Mouse (Mus musculus) midbrain, embryonic 15.5 days (tissue): Measurements from ENCODE around the gene Mospd3. TPM values are rescaled to one million over a fixed set of nuclear protein-coding genes. Genes with fewer than 3 reads are reported as not detected.
"Not testable (repeated sequence)": the region's sequence is repeated elsewhere in the genome, so short reads cannot be mapped to it uniquely, and the experiment has no call there.

ENCODE experiments used
- ATAC-seq: fragments of 200-750 bp; cut with Nextera tagmentation; replicated peaks from 2 replicates; pipeline ENCODE4 v1.8.0; 2017; ENCODE audit warnings: moderate TSS enrichment
- H3K27ac ChIP-seq: fragments of 300-500 bp; sonication (generic); 2 replicates; pipeline ENCODE4 v1.5.1; 2015; ENCODE audit warnings: mild to moderate bottlenecking, inconsistent platforms
- H3K27me3 ChIP-seq: fragments of 300-500 bp; sonication (generic); replicated peaks from 2 replicates; pipeline ENCODE4 v1.6.1; 2015; ENCODE audit warnings: inconsistent platforms
- H3K36me3 ChIP-seq: fragments of 300-500 bp; sonication (generic); replicated peaks from 2 replicates; pipeline ENCODE4 v1.6.1; 2015; ENCODE audit warnings: inconsistent platforms
- H3K4me1 ChIP-seq: fragments of 300-500 bp; sonication (generic); 2 replicates; pipeline ENCODE4 v1.6.1; 2015; ENCODE audit warnings: inconsistent platforms
- H3K4me2 ChIP-seq: fragments of 300-500 bp; sonication (generic); 2 replicates; pipeline ENCODE4 v1.6.1; 2015; ENCODE audit warnings: inconsistent platforms, mild to moderate bottlenecking, moderate library complexity
- H3K4me3 ChIP-seq: fragments of 300-500 bp; sonication (generic); 2 replicates; pipeline ENCODE4 v1.5.1; 2015; ENCODE audit warnings: mild to moderate bottlenecking, inconsistent platforms
- H3K9ac ChIP-seq: fragments of 300-500 bp; sonication (generic); 2 replicates; pipeline ENCODE4 v1.6.1; 2015; ENCODE audit warnings: mild to moderate bottlenecking, inconsistent platforms
- H3K9me3 ChIP-seq: fragments of 300-500 bp; sonication (generic); 2 replicates; pipeline ENCODE4 v1.6.1; 2016; ENCODE audit warnings: inconsistent platforms
- WGBS: fragments of 180-500 bp; shearing (Covaris S2); methylation state at CpG from one replicate; pipeline ENCODE4 v1.1.7; 2015; ENCODE audit warnings: mixed read lengths; 5-methylcytosine and 5-hydroxymethylcytosine counted together
- polyA plus RNA-seq: library from polyadenylated mRNA; unstranded; fragments of >200 nt; fragmentation: Nextera tagmentation; extraction: Ambion mirVana; gene quantifications from 2 replicates; pipeline ENCODE4 v1.2.1, GENCODE M21; 2015

The Mospd3 gene
- polyA plus RNA-seq, 1 experiment from 2014 or later = 66.9 TPM

- Histone ChIP-seq H3K4me1 (peaks cover 32% of the 10 kb centered on the region), H3K9me3 (no peaks in the 10 kb centered on the region), H3K4me3 (no peak overlapping the region), H3K9ac (no peak overlapping the region), H3K36me3 (peaks cover 32% of the 10 kb centered on the region; the same call in 1 of the 2 replicates), H3K27ac (no peak overlapping the region), H3K27me3 (no peaks in the 10 kb centered on the region), H3K4me2 (no peak overlapping the region)
- WGBS = 82% methylated on average over 12 of the region's 12 CpGs
- ATAC-seq = no peak
Observed at GRCm38 (mm10) chr5:137633397-137634084, 32.7 kb upstream of the Mospd3 start.

GRCm38 (mm10) chr5:137631591-137631990 lies 30.7 kb upstream of the Mospd3 start:
- H3K4me2 ChIP-seq = 0 out of 2 replicates have a peak overlapping the region, but pooled peaks have one; percentile 94
- H3K27ac ChIP-seq = no peak overlapping the region
- WGBS = 75% methylated on average over 4 of the region's 4 CpGs
- H3K4me3 ChIP-seq = no peak overlapping the region
- peaks cover 43% of the 10 kb centered on the region for H3K4me1 ChIP-seq
- H3K9ac ChIP-seq = peak overlapping the region; percentile 3; the same call in 1 of the 2 replicates
- no peak for ATAC-seq
- H3K27me3 ChIP-seq = no peaks in the 10 kb centered on the region
- H3K9me3 ChIP-seq = no peaks in the 10 kb centered on the region
- peaks cover 18% of the 10 kb centered on the region; the same call in 1 of the 2 replicates for H3K36me3 ChIP-seq

- Histone ChIP-seq H3K9me3 (no peaks in the 10 kb centered on the region), H3K4me1 (peaks cover 43% of the 10 kb centered on the region), H3K27ac (0 out of 2 replicates have a peak overlapping the region, but pooled peaks have one; percentile 20), H3K9ac (peak overlapping the region; percentile 90; the same call in 1 of the 2 replicates), H3K27me3 (no peaks in the 10 kb centered on the region), H3K4me3 (no peak overlapping the region), H3K4me2 (peak overlapping the region; percentile 94), H3K36me3 (peaks cover 15% of the 10 kb centered on the region; the same call in 1 of the 2 replicates)
- 72% methylated on average over 9 of the region's 9 CpGs for WGBS
- no peak for ATAC-seq
Observed at GRCm38 (mm10) chr5:137631171-137631570, 30.3 kb upstream of the Mospd3 start.

- WGBS = 38% methylated on average over 3 of the region's 3 CpGs
- Histone ChIP-seq H3K4me2 (peak overlapping the region; percentile 94), H3K36me3 (peaks cover 14% of the 10 kb centered on the region; the same call in 1 of the 2 replicates), H3K9ac (peak overlapping the region; percentile 90; the same call in 1 of the 2 replicates), H3K4me3 (no peak overlapping the region), H3K9me3 (no peaks in the 10 kb centered on the region), H3K27ac (peak overlapping the region; percentile 20; the same call in 1 of the 2 replicates), H3K4me1 (peaks cover 43% of the 10 kb centered on the region), H3K27me3 (no peaks in the 10 kb centered on the region)
- ATAC-seq = no peak
Observed at GRCm38 (mm10) chr5:137630602-137631001, 29.7 kb upstream of the Mospd3 start.

GRCm38 (mm10) chr5:137629906-137630545 lies 29.2 kb upstream of the Mospd3 start:
- H3K9me3 ChIP-seq = no peaks in the 10 kb centered on the region

GRCm38 (mm10) chr5:137629306-137629721 lies 28.5 kb upstream of the Mospd3 start:
- WGBS = under 1% methylated on average over 23 of the region's 23 CpGs
- H3K4me1 ChIP-seq = peaks cover 43% of the 10 kb centered on the region

More at GRCm38 (mm10) chr5:137629906-137630545, 29.2 kb upstream of the Mospd3 start:
- 29% methylated on average over 6 of the region's 6 CpGs for WGBS
- Histone ChIP-seq H3K4me1 (peaks cover 43% of the 10 kb centered on the region), H3K4me3 (peak overlapping the region; percentile 100), H3K36me3 (peaks cover 8% of the 10 kb centered on the region; the same call in 1 of the 2 replicates), H3K27me3 (no peaks in the 10 kb centered on the region), H3K9ac (peak overlapping the region; percentile 90; the same call in 1 of the 2 replicates), H3K4me2 (peak overlapping the region; percentile 94), H3K27ac (0 out of 2 replicates have a peak overlapping the region, but pooled peaks have one; percentile 3)
- no peak for ATAC-seq

GRCm38 (mm10) chr5:137628498-137629305 lies 27.8 kb upstream of the Mospd3 start, which contains the start of the genes Fbxo24, Lrch4 and Gm20605:
Fbxo24 (minus strand) TSS chr5:137629002.
Lrch4 (plus strand) TSS chr5:137629121.
Gm20605 (plus strand) TSS chr5:137629175.
- no peaks in the 10 kb centered on the region for H3K9me3 ChIP-seq
- no peaks in the 10 kb centered on the region for H3K27me3 ChIP-seq
- H3K4me2 ChIP-seq = peak within 1 kb of the TSS; percentile 94
- peak within 1 kb of the TSS; percentile 94 for H3K27ac ChIP-seq
- H3K4me1 ChIP-seq = peaks cover 43% of the 10 kb centered on the region
- peak within 1 kb of the TSS; percentile 90 for H3K9ac ChIP-seq
- peak within 1 kb of the TSS; percentile 100 for H3K4me3 ChIP-seq
- ATAC-seq = peak; percentile 99
- no peaks in the 10 kb centered on the region for H3K36me3 ChIP-seq
- WGBS = under 1% methylated on average over 45 of the region's 46 CpGs

More at GRCm38 (mm10) chr5:137629306-137629721, 28.5 kb upstream of the Mospd3 start:
- no peaks in the 10 kb centered on the region for H3K9me3 ChIP-seq
- peak overlapping the region; percentile 100 for H3K4me3 ChIP-seq
- ATAC-seq = peak; percentile 38
- H3K4me2 ChIP-seq = peak overlapping the region; percentile 94
- no peaks in the 10 kb centered on the region for H3K27me3 ChIP-seq
- H3K36me3 ChIP-seq = 0 out of 2 replicates have a peak, but pooled peaks cover 6% of the 10 kb centered on the region
- H3K27ac ChIP-seq = peak overlapping the region; percentile 94
- peak overlapping the region; percentile 90 for H3K9ac ChIP-seq

- no peak for ATAC-seq
- 1% methylated on average over 9 of the region's 9 CpGs for WGBS
- peak overlapping the region; percentile 66 for H3K9ac ChIP-seq
- no peaks in the 10 kb centered on the region for H3K27me3 ChIP-seq
- peaks cover 43% of the 10 kb centered on the region for H3K4me1 ChIP-seq
- peak overlapping the region; percentile 91 for H3K27ac ChIP-seq
- peak overlapping the region; percentile 77 for H3K4me2 ChIP-seq
- H3K4me3 ChIP-seq = peak overlapping the region; percentile 100
- H3K9me3 ChIP-seq = no peaks in the 10 kb centered on the region
- no peaks in the 10 kb centered on the region for H3K36me3 ChIP-seq
Observed at GRCm38 (mm10) chr5:137627991-137628390, 27.1 kb upstream of the Mospd3 start.

GRCm38 (mm10) chr5:137623937-137624530 lies 23.2 kb upstream of the Mospd3 start:
- Histone ChIP-seq H3K4me3 (no peak overlapping the region), H3K4me1 (peaks cover 11% of the 10 kb centered on the region), H3K36me3 (no peaks in the 10 kb centered on the region), H3K9ac (no peak overlapping the region), H3K27me3 (no peaks in the 10 kb centered on the region), H3K9me3 (no peaks in the 10 kb centered on the region), H3K27ac (no peak overlapping the region), H3K4me2 (no peak overlapping the region)
- ATAC-seq = no peak
- 83% methylated on average over 11 of the region's 11 CpGs for WGBS

- whole genome bisulfite sequencing = 92% methylated on average over 7 of the region's 7 CpGs
Observed at GRCm38 (mm10) chr5:137615347-137615746, 14.5 kb upstream of the Mospd3 start.

GRCm38 (mm10) chr5:137614921-137615320 lies 14.1 kb upstream of the Mospd3 start:
- not testable (repeated sequence) for ATAC-seq, H3K36me3 ChIP-seq, H3K4me3 ChIP-seq, H3K4me1 ChIP-seq, H3K4me2 ChIP-seq, H3K9me3 ChIP-seq, H3K27me3 ChIP-seq, H3K27ac ChIP-seq, H3K9ac ChIP-seq
- 90% methylated on average over 2 of the region's 2 CpGs for WGBS

More at GRCm38 (mm10) chr5:137615347-137615746, 14.5 kb upstream of the Mospd3 start:
- Histone ChIP-seq H3K27me3 (no peaks in the 10 kb centered on the region), H3K4me2 (no peak overlapping the region), H3K9ac (no peak overlapping the region), H3K27ac (no peak overlapping the region), H3K36me3 (no peaks in the 10 kb centered on the region), H3K9me3 (no peaks in the 10 kb centered on the region), H3K4me1 (0 out of 2 replicates have a peak, but pooled peaks cover 3% of the 10 kb centered on the region), H3K4me3 (no peak overlapping the region)
- ATAC-seq = no peak
